Mouse (Mus musculus) heart, adult 2 months (tissue): ENCODE data around the gene Fbxo7.

Source experiments
- CTCF ChIP-seq: fragments of 200-600 bp; IDR thresholded peaks from 2 replicates; pipeline ENCODE4 v1.8.1; 2022; ENCODE audit warnings: antibody characterized with exemption, mild to moderate bottlenecking, moderate library complexity
- POLR2A ChIP-seq: fragments of 200-500 bp; IDR thresholded peaks from 2 replicates; pipeline ENCODE4 v1.6.1; 2011; ENCODE audit warnings: mild to moderate bottlenecking, low read depth, low read length, control low read depth; ENCODE audit not compliant: insufficient read depth

- TF ChIP-seq POLR2A (no peak), CTCF (no peak)
These were observed 57.0 kb downstream of the Fbxo7 start for GRCm38 (mm10) chr10:86078761-86079160.
